Mouse (Mus musculus): ENCODE measurements around the gene Slc1a6. TPM values are rescaled to one million over a fixed set of nuclear protein-coding genes. Genes with fewer than 3 reads are reported as not detected.

The Slc1a6 gene
- polyA plus RNA-seq (2014; fragmentation: Nextera tagmentation; extraction: Ambion mirVana) = 0.77 and 1.1 TPM in 2 replicates

DNA sequence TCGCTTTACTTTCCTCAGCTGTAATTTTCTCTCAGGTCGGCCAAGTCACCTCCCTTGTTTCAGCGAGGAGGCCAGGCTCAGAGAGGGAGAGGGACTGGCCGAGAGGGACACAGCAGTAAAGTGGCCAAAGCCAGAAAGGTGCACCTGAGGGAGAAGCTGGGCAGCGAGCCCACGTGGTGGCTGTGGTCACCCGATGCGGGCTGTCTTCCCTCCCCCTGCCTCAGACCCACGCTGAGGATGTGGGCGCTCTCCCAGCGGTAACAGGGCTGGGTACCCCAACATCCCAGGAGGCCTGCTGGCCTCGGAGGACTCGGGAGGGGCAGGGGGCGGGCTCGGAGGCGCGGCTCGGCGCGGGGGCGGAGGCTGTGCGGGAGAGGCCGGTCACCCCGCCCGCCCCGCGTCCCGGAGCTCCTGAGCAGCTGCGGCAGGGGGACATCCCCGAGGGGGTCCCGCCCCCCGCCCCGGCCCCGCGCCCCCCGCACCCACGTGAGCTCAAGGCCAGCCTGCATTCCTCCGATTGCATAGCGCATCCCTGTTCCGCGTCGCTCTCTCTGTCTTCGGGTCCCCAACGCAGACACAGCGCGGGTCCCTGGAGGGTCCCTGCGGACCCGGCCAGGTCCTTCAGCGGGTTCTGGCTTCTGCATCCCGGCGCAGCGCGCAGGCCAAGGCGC is at the start of gene Slc1a6:
Gene Slc1a6, plus strand, starts transcription at position 516 of the 671 bp plus-strand sequence.
- peak; percentile 77 for ATAC-seq (ENCODE audit: insufficient read depth)
- H3K36me3 ChIP-seq (ENCODE audit: insufficient read depth) = no peaks in the 10 kb centered on the region
- under 1% methylated on average over 53 of the region's 54 CpGs for WGBS
- no peak within 1 kb of the TSS for H3K27ac ChIP-seq (ENCODE audit: low read depth)
- no peak for TF ChIP-seq CTCF (IDR thresholded peaks at IDR 0.05; ENCODE audit: low read depth)
- H3K9me3 ChIP-seq (ENCODE audit: low read depth, low read length) = no peaks in the 10 kb centered on the region
- H3K27me3 ChIP-seq (ENCODE audit: insufficient read depth, low read length) = no peaks in the 10 kb centered on the region
- no peaks in the 10 kb centered on the region for H3K4me1 ChIP-seq (ENCODE audit: insufficient read depth)
- peak within 1 kb of the TSS; percentile 55 for H3K4me3 ChIP-seq (ENCODE audit: low read depth, low read length)
- DNase-seq = peak; percentile 32
- H3K4me2 ChIP-seq = peak within 1 kb of the TSS; percentile 96
- peak within 1 kb of the TSS; percentile 60 for H3K9ac ChIP-seq

- DNase-seq = no peak
- no peak for ATAC-seq (ENCODE audit: insufficient read depth)
- Histone ChIP-seq H3K36me3 (ENCODE audit: insufficient read depth) (no peaks in the 10 kb centered on the region), H3K9ac (no peak overlapping the region), H3K27me3 (ENCODE audit: insufficient read depth, low read length) (no peaks in the 10 kb centered on the region), H3K9me3 (ENCODE audit: low read depth, low read length) (no peaks in the 10 kb centered on the region), H3K4me1 (ENCODE audit: insufficient read depth) (no peaks in the 10 kb centered on the region), H3K4me3 (ENCODE audit: low read depth, low read length) (no peak overlapping the region), H3K4me2 (no peak overlapping the region), H3K27ac (ENCODE audit: low read depth) (no peak overlapping the region)
- WGBS = 69% methylated on average over 4 of the region's 4 CpGs
- no peak for TF ChIP-seq CTCF (IDR thresholded peaks at IDR 0.05; ENCODE audit: low read depth)
Observed at GRCm38 (mm10) chr10:78739821-78740220, 40.5 kb upstream of the Slc1a6 start.

GRCm38 (mm10) chr10:78743721-78744120 is 36.6 kb upstream of the Slc1a6 start:
- H3K27ac ChIP-seq (ENCODE audit: low read depth) = no peak overlapping the region
- H3K27me3 ChIP-seq (ENCODE audit: insufficient read depth, low read length) = no peaks in the 10 kb centered on the region
- H3K9me3 ChIP-seq (ENCODE audit: low read depth, low read length) = no peaks in the 10 kb centered on the region
- DNase-seq = no peak
- TF ChIP-seq CTCF (IDR thresholded peaks at IDR 0.05; ENCODE audit: low read depth) = peak; percentile 30; the same call in 1 of the 2 replicates
- no peak for ATAC-seq (ENCODE audit: insufficient read depth)
- no peaks in the 10 kb centered on the region for H3K4me1 ChIP-seq (ENCODE audit: insufficient read depth)
- no peak overlapping the region for H3K9ac ChIP-seq
- H3K4me3 ChIP-seq (ENCODE audit: low read depth, low read length) = no peak overlapping the region
- no peaks in the 10 kb centered on the region for H3K36me3 ChIP-seq (ENCODE audit: insufficient read depth)
- no peak overlapping the region for H3K4me2 ChIP-seq

DNA sequence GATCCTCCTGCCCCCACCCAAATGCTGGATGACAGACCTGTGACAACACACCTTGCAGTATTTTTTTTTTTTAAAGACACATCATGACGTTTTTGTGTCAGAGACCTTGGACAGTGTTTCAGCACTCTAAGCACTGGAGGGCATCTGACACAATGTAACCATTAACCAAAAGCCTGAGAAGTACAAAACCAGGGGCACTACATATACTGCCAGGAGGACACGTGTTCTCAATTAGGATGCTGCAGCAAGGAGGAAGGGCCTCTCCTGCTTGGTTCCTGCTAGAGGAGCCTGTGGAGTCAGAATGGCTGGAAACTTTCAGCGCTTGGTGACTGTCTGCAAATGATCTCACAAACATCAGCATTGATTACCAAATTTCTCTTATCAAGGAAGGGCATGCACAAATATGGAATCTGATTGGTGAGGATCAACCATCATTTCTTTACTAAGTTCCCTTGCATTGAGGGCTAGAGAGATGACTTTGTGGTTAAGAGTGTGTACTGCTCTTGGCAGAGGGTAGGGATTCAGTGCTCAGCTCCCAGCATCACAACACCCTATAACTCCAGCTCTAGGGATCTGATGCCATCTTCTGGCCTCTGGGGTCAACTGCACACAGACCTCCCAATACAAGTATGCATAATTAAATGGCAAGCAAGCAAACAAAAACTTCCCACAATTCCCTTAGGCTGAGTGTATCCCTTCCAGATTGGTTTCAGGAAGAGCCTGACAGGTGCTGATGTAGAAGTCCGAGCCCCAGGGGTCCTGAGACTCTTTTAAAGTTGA is 34.7 kb upstream of the Slc1a6 start:
- WGBS = 50% methylated on average over 4 of the region's 4 CpGs

GRCm38 (mm10) chr10:78747035-78747721 is 33.1 kb upstream of the Slc1a6 start:
- no peak overlapping the region for H3K9ac ChIP-seq
- H3K27me3 ChIP-seq (ENCODE audit: insufficient read depth, low read length) = no peaks in the 10 kb centered on the region

More for the DNA sequence above, 34.7 kb upstream of the Slc1a6 start:
- Histone ChIP-seq H3K27ac (ENCODE audit: low read depth) (no peak overlapping the region), H3K9ac (no peak overlapping the region), H3K36me3 (ENCODE audit: insufficient read depth) (no peaks in the 10 kb centered on the region), H3K9me3 (ENCODE audit: low read depth, low read length) (no peaks in the 10 kb centered on the region), H3K4me1 (ENCODE audit: insufficient read depth) (no peaks in the 10 kb centered on the region), H3K4me3 (ENCODE audit: low read depth, low read length) (no peak overlapping the region), H3K27me3 (ENCODE audit: insufficient read depth, low read length) (no peaks in the 10 kb centered on the region), H3K4me2 (no peak overlapping the region)
- DNase-seq (no peak), ATAC-seq (ENCODE audit: insufficient read depth) (no peak)
- peak; percentile 40 for TF ChIP-seq CTCF (IDR thresholded peaks at IDR 0.05; ENCODE audit: low read depth)

GRCm38 (mm10) chr10:78748161-78748560 is 32.1 kb upstream of the Slc1a6 start:
- DNase-seq = no peak
- WGBS = 81% methylated on average over 13 of the region's 13 CpGs
- H3K4me2 ChIP-seq = peak overlapping the region; percentile 68; the same call in 1 of the 2 replicates

More at GRCm38 (mm10) chr10:78747035-78747721, 33.1 kb upstream of the Slc1a6 start:
- 2% methylated on average over 27 of the region's 27 CpGs for WGBS
- DNase-seq (peak; percentile 75), ATAC-seq (ENCODE audit: insufficient read depth) (peak; percentile 87)
- H3K4me2 ChIP-seq = peak overlapping the region; percentile 68
- peak overlapping the region; percentile 34 for H3K4me3 ChIP-seq (ENCODE audit: low read depth, low read length)
- H3K36me3 ChIP-seq (ENCODE audit: insufficient read depth) = no peaks in the 10 kb centered on the region
- no peaks in the 10 kb centered on the region for H3K4me1 ChIP-seq (ENCODE audit: insufficient read depth)
- H3K27ac ChIP-seq (ENCODE audit: low read depth) = no peak overlapping the region
- no peaks in the 10 kb centered on the region for H3K9me3 ChIP-seq (ENCODE audit: low read depth, low read length)
- no peak for TF ChIP-seq CTCF (IDR thresholded peaks at IDR 0.05; ENCODE audit: low read depth)

GRCm38 (mm10) chr10:78748946-78749345 is 31.4 kb upstream of the Slc1a6 start:
- Histone ChIP-seq H3K4me1 (ENCODE audit: insufficient read depth) (no peaks in the 10 kb centered on the region), H3K9ac (no peak overlapping the region), H3K9me3 (ENCODE audit: low read depth, low read length) (no peaks in the 10 kb centered on the region), H3K4me3 (ENCODE audit: low read depth, low read length) (no peak overlapping the region), H3K27ac (ENCODE audit: low read depth) (no peak overlapping the region), H3K27me3 (ENCODE audit: insufficient read depth, low read length) (no peaks in the 10 kb centered on the region), H3K36me3 (ENCODE audit: insufficient read depth) (no peaks in the 10 kb centered on the region), H3K4me2 (no peak overlapping the region)
- no peak for ATAC-seq (ENCODE audit: insufficient read depth)
- 86% methylated on average over 6 of the region's 6 CpGs for WGBS
- DNase-seq = no peak
- TF ChIP-seq CTCF (IDR thresholded peaks at IDR 0.05; ENCODE audit: low read depth) = no peak

More at GRCm38 (mm10) chr10:78748161-78748560, 32.1 kb upstream of the Slc1a6 start:
- no peak for TF ChIP-seq CTCF (IDR thresholded peaks at IDR 0.05; ENCODE audit: low read depth)
- no peak for ATAC-seq (ENCODE audit: insufficient read depth)
- Histone ChIP-seq H3K9me3 (ENCODE audit: low read depth, low read length) (no peaks in the 10 kb centered on the region), H3K9ac (no peak overlapping the region), H3K4me3 (ENCODE audit: low read depth, low read length) (no peak overlapping the region), H3K27me3 (ENCODE audit: insufficient read depth, low read length) (no peaks in the 10 kb centered on the region), H3K36me3 (ENCODE audit: insufficient read depth) (no peaks in the 10 kb centered on the region), H3K27ac (ENCODE audit: low read depth) (no peak overlapping the region), H3K4me1 (ENCODE audit: insufficient read depth) (no peaks in the 10 kb centered on the region)

Measured in lung, embryonic 14.5 days (tissue).